Comparison of ENCODE assay signal across 9 mouse cellular contexts in the genomic region with DNA sequence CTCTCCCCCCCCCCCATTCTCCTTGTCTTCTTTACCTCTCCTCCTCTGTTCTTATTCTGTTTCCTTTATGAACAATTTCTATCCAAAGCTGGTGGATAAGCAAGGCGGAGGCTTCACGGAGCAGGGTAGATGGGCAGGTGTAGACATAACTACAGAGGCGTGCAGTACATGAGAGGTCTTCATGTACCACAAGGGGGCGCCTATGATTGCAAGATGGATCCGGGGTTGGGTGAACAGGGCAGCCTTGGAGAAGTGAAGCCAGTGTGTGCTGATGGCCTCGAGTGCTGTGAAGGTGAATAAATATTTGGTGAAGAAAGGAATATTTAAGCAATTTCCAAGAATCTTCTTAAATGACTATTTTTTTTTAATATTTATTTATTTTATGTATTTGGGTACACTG. TPM values are rescaled to one million over a fixed set of nuclear protein-coding genes. Genes with fewer than 3 reads are reported as not detected.
DNase-seq lines count a peak whose midpoint lies in the region; ATAC-seq and TF ChIP-seq lines count a peak whose summit lies in the region.
"Had no signal": no experiment of that assay in that cellular context is flagged by ENCODE, and none has a peak within 500 bp of the region (broad histone marks: within the 10 kb centered on the region; RNA-seq: fewer than 3 reads in every experiment).

No protein-coding gene starts in this region.

- H3K36me3 ChIP-seq in ES-E14 (ENCODE audit: control insufficient read depth, insufficient read depth, low read length, poor library complexity, severe bottlenecking) = no peaks in the 10 kb centered on the region
- H3K36me3 ChIP-seq in forebrain, embryonic 14.5 days (ENCODE audit: control insufficient read depth, insufficient read depth, low read length) = no peaks in the 10 kb centered on the region

- H3K9ac ChIP-seq in ES-E14 (ENCODE audit: insufficient read depth, low read depth, low read length, poor library complexity, severe bottlenecking) = no peak overlapping the region
- H3K9ac ChIP-seq in forebrain, embryonic 14.5 days (ENCODE audit: low read length) = no peak overlapping the region

- 24% methylated on average over 6 of the region's 6 CpGs for WGBS in forebrain, embryonic 14.5 days
- 9% methylated on average over 6 of the region's 6 CpGs for WGBS in large intestine, adult 2 months

- in situ Hi-C loops in ES-E14 (cut with MboI; ENCODE audit: low sequenced_read_pairs in 2 of 2, unreplicated experiment in 2 of 2) = loop anchor here in 1 of 2 experiments (5.0 kb wide), 1 partner anchor 44 kb away; no protein-coding TSS in a partner anchor

- ATAC-seq in forebrain, embryonic 14.5 days = peak; percentile 75; the same call in 1 of the 2 replicates

- no peak overlapping the region for H3K4me3 ChIP-seq in ES-E14 (ENCODE audit: insufficient read depth in 1 of 2, low read depth in 1 of 2, low read length in 2 of 2, poor library complexity in 1 of 2, severe bottlenecking in 1 of 2)
- H3K4me3 ChIP-seq in forebrain, embryonic 14.5 days (ENCODE audit: low read depth, low read length) = no peak overlapping the region

- no peaks in the 10 kb centered on the region for H3K27me3 ChIP-seq in forebrain, embryonic 14.5 days (replicated peaks; ENCODE audit: control insufficient read depth, insufficient read depth, low read length)

- intact Hi-C loops in heart, postnatal 25 days (cut with DNase I) = loop anchor here (1.0 to 5.0 kb wide), 2 partner anchors 46 to 164 kb away; no protein-coding TSS in a partner anchor

- H3K4me1 ChIP-seq in ES-E14 (ENCODE audit: control insufficient read depth in 2 of 2, insufficient read depth in 2 of 2, low read length in 2 of 2, poor library complexity in 1 of 2) = peaks cover 7 to 9% of the 10 kb centered on the region in 2 experiments
- H3K4me1 ChIP-seq in forebrain, embryonic 14.5 days (ENCODE audit: control insufficient read depth, insufficient read depth, low read length) = no peaks in the 10 kb centered on the region

- no peak overlapping the region for H3K4me2 ChIP-seq in forebrain, embryonic 14.5 days (ENCODE audit: low read length)

- no peak overlapping the region for H3K27ac ChIP-seq in ES-E14 (ENCODE audit: insufficient read depth, low read depth, low read length, poor library complexity, severe bottlenecking)
- no peak overlapping the region for H3K27ac ChIP-seq in forebrain, embryonic 14.5 days (ENCODE audit: low read depth, low read length)
- H3K27ac ChIP-seq: macrophage had no signal

- no peaks in the 10 kb centered on the region for H3K9me3 ChIP-seq in ES-E14 (ENCODE audit: control insufficient read depth, insufficient read depth, low read depth, low read length)
- no peaks in the 10 kb centered on the region for H3K9me3 ChIP-seq in forebrain, embryonic 14.5 days (replicated peaks; ENCODE audit: control insufficient read depth, low read length)

- peak; percentile 77 for DNase-seq in ES-E14 (ENCODE audit: low read depth, low spot score)
- peak; percentile 85 for DNase-seq in c-Kit-positive CD71-positive TER-119-negative erythroid progenitor cells, embryonic 14.5 days (ENCODE audit: low read depth)
- DNase-seq in forebrain, embryonic 14.5 days (ENCODE audit: low spot score) = peak; percentile 79
- peak; percentile 40 for DNase-seq in heart, postnatal 25 days (ENCODE audit: low spot score)
- DNase-seq in large intestine, adult 2 months (ENCODE audit: low read depth, low spot score) = peak; percentile 73
- DNase-seq in lung, adult 18-20 months = peak; percentile 81 to 87
- peak; percentile 60 for DNase-seq in ovary, postnatal 36 days (ENCODE audit: low spot score)
- DNase-seq in thymus, postnatal 36 days = peak; percentile 73 to 76

TF ChIP-seq in ES-E14, 5 proteins besides CTCF, POLR2A, EP300 and RAD21:
- TF ChIP-seq ZNF384 (IDR thresholded peaks at IDR 0.05; ENCODE audit: low read depth, low read length) = no peak
- no peak for TF ChIP-seq MAFK (IDR thresholded peaks at IDR 0.05; ENCODE audit: insufficient read depth, low read depth, low read length)
- TF ChIP-seq ZC3H11A (IDR thresholded peaks at IDR 0.05; ENCODE audit: borderline replicate concordance, low read depth, low read length) = peak; percentile 77; the same call in 1 of the 2 replicates
- TF ChIP-seq HCFC1 (IDR thresholded peaks at IDR 0.05; ENCODE audit: borderline replicate concordance, insufficient read depth, low read length) = no peak

RNA-seq across cellular contexts. Expression of gene Scd1, which starts 34.7 kb away (rescaled TPM):
- 37.2 and 45.8 TPM in 2 replicates for total RNA-seq in ES-E14 (2012; rRNA removed)
- polyA plus RNA-seq in forebrain, embryonic 14.5 days (2014; fragmentation: Nextera tagmentation; extraction: Ambion mirVana) = 2.8 and 3.4 TPM in 2 replicates
- 10 to 100 TPM; 34.1 to 67.0 TPM for total RNA-seq in heart, postnatal 25 days (2021)
- 98.0 and 287 TPM in 2 replicates for polyA plus RNA-seq in large intestine, adult 2 months (2012; rRNA removed)

RNA-seq across cellular contexts. Expression of gene Scd4, which starts 40.1 kb away (rescaled TPM):
- 0.13 TPM in 1 of 2 replicates, not detected in the other for total RNA-seq in ES-E14 (2012; rRNA removed)
- 0.10 and 0.42 TPM in 2 replicates for polyA plus RNA-seq in forebrain, embryonic 14.5 days (2014; fragmentation: Nextera tagmentation; extraction: Ambion mirVana)
- 1 to 10 TPM; 6.5 to 9.2 TPM for total RNA-seq in heart, postnatal 25 days (2021)
- polyA plus RNA-seq in large intestine, adult 2 months (2012; rRNA removed) = 0.25 and 0.34 TPM in 2 replicates
